Mouse (Mus musculus): ENCODE data around the gene Wfdc11. TPM values are rescaled to one million over a fixed set of nuclear protein-coding genes. Genes with fewer than 3 reads are reported as not detected.
A peak's percentile ranks its signal among the peaks of the same experiment; 100 is the strongest.
"Not testable (repeated sequence)": the region's sequence is repeated elsewhere in the genome, so short reads cannot be mapped to it uniquely, and the experiment has no call there.

The Wfdc11 gene
- not detected in 2 replicates for polyA plus RNA-seq (2016; fragmentation: Nextera tagmentation; extraction: Ambion mirVana)

DNA sequence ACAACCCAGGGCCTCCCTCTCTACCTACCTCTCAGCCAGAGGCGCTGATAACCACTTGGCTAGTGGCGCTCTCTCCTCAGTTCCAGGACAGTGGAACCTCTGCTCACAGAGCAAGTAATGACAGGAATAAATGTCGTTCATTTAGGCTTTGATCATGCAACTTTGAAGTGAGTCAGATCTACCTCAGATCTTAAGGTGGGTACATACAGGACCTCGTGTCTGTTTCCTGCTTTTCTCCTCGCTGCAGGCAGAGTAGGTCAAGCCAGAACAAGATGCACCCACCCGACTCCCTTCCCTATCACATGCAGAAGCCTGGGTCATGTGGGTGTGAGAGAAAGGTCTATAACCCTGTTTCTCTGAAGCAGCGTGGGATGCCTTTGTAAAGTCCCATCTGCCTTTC lies at the start of gene Wfdc11:
TSS of gene Wfdc11 (minus strand) at position 101 of the 400 bp plus-strand sequence.
- Histone ChIP-seq H3K27me3 (ENCODE audit: low read depth, poor library complexity, severe bottlenecking) (no peaks in the 10 kb centered on the region), H3K4me3 (no peak within 1 kb of the TSS), H3K36me3 (no peaks in the 10 kb centered on the region), H3K9me3 (replicated peaks) (no peaks in the 10 kb centered on the region), H3K4me1 (peaks cover 4% of the 10 kb centered on the region), H3K27ac (no peak within 1 kb of the TSS)
- DNase-seq (ENCODE audit: low spot score): no peak
- 81% methylated on average over 7 of the region's 7 CpGs for WGBS

GRCm38 (mm10) chr2:164723276-164723675 lies 49.4 kb upstream of the Wfdc11 start:
- Histone ChIP-seq H3K27me3 (ENCODE audit: low read depth, poor library complexity, severe bottlenecking) (no peaks in the 10 kb centered on the region), H3K36me3 (no peaks in the 10 kb centered on the region), H3K9me3 (replicated peaks) (no peaks in the 10 kb centered on the region), H3K4me1 (no peaks in the 10 kb centered on the region), H3K4me3 (no peak overlapping the region), H3K27ac (no peak overlapping the region)
- WGBS: 68% methylated on average over 4 of the region's 4 CpGs
- no peak for DNase-seq (ENCODE audit: low spot score)

GRCm38 (mm10) chr2:164716194-164716786 lies 42.4 kb upstream of the Wfdc11 start:
- H3K9me3 ChIP-seq (replicated peaks); DNase-seq (ENCODE audit: low spot score); H3K4me3 ChIP-seq; H3K4me1 ChIP-seq; H3K27me3 ChIP-seq (ENCODE audit: low read depth, poor library complexity, severe bottlenecking); H3K27ac ChIP-seq; H3K36me3 ChIP-seq: not testable (repeated sequence)
- 93% methylated on average over 23 of the region's 23 CpGs for WGBS

DNA sequence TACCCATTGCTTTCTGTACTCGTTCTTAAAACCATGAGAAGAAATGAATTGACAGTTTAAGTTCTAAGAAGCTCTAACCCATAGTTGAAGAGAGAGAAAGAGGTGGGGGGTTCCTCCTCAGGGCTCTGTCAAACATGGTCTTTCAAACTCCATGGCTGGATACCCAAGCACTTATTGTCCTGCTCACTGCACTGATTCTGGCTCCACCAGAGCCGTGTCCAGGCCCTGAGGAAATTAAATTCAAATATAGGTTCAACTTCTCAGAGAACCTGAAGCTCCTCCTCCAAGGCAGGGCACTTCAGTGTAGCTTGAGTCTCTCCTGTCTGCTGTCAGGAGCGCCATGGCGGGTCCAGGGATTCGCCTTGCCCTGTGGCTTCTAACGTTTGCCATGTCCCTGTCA lies 41.1 kb upstream of the Wfdc11 start, which contains the start of gene Spint5:
TSS of gene Spint5 (plus strand) at position 301 of the 400 bp plus-strand sequence.
- no peaks in the 10 kb centered on the region for H3K4me1 ChIP-seq
- no peaks in the 10 kb centered on the region for H3K9me3 ChIP-seq (replicated peaks)
- WGBS: 85% methylated on average over 6 of the region's 6 CpGs
- no peaks in the 10 kb centered on the region for H3K36me3 ChIP-seq
- no peaks in the 10 kb centered on the region for H3K27me3 ChIP-seq (ENCODE audit: low read depth, poor library complexity, severe bottlenecking)
- DNase-seq (ENCODE audit: low spot score): no peak
- no peak within 1 kb of the TSS for H3K27ac ChIP-seq
- H3K4me3 ChIP-seq: no peak within 1 kb of the TSS

DNA sequence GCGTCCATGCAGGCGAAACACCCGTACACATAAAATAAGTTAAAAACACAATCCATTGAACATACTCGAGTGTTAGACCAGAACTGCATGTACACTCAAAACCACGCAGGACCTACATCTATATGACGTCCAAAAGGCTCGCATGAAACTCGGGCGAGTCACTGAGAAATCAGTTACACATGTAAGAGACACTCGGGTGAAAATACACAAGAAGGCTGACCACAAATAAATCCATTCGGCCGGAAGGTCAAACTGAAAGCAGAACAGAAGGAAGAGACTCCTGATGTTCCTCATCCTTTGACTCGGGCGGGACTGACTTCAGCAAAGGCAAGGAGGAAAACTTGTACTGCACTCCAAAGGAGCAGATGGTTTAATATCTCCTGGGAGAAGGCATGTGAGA lies 32.1 kb upstream of the Wfdc11 start:
- WGBS: 94% methylated on average over 14 of the region's 14 CpGs
- Histone ChIP-seq H3K9me3 (replicated peaks) (no peaks in the 10 kb centered on the region), H3K4me1 (no peaks in the 10 kb centered on the region), H3K27ac (no peak overlapping the region), H3K4me3 (no peak overlapping the region), H3K36me3 (no peaks in the 10 kb centered on the region), H3K27me3 (ENCODE audit: low read depth, poor library complexity, severe bottlenecking) (no peaks in the 10 kb centered on the region)
- DNase-seq (ENCODE audit: low spot score): no peak

GRCm38 (mm10) chr2:164705328-164705727 lies 31.4 kb upstream of the Wfdc11 start:
- WGBS: 92% methylated on average over 6 of the region's 6 CpGs
- no peak for DNase-seq (ENCODE audit: low spot score)

GRCm38 (mm10) chr2:164704235-164704634 lies 30.3 kb upstream of the Wfdc11 start:
- WGBS: 83% methylated on average over 5 of the region's 5 CpGs
- no peaks in the 10 kb centered on the region for H3K9me3 ChIP-seq (replicated peaks)
- H3K4me1 ChIP-seq: no peaks in the 10 kb centered on the region
- no peak overlapping the region for H3K4me3 ChIP-seq
- DNase-seq (ENCODE audit: low spot score): no peak
- no peaks in the 10 kb centered on the region for H3K36me3 ChIP-seq
- H3K27ac ChIP-seq: no peak overlapping the region
- no peaks in the 10 kb centered on the region for H3K27me3 ChIP-seq (ENCODE audit: low read depth, poor library complexity, severe bottlenecking)

More at GRCm38 (mm10) chr2:164705328-164705727, 31.4 kb upstream of the Wfdc11 start:
- Histone ChIP-seq H3K4me3 (no peak overlapping the region), H3K4me1 (no peaks in the 10 kb centered on the region), H3K27me3 (ENCODE audit: low read depth, poor library complexity, severe bottlenecking) (no peaks in the 10 kb centered on the region), H3K27ac (no peak overlapping the region), H3K9me3 (replicated peaks) (no peaks in the 10 kb centered on the region), H3K36me3 (no peaks in the 10 kb centered on the region)

DNA sequence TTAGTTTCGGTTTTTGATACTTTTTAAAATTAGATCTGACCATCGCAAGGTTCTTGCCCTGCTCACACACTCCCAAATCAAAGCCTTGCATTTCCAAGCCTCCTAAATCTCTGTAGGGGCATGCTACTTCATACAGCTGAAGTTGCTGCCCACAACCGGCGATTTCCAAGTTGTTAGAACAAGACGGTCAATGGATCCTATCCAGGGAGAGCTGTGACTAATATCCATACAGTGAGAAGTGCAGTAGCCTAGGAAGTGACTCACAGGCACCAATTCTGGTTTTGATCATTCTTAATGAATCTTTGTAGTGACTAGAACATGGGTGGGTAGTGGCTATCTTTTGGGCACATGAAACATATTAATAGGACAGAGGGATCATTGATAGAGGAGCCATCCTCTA lies 27.9 kb upstream of the Wfdc11 start:
- no peak for DNase-seq (ENCODE audit: low spot score)
- Histone ChIP-seq H3K9me3 (replicated peaks) (no peaks in the 10 kb centered on the region), H3K27me3 (ENCODE audit: low read depth, poor library complexity, severe bottlenecking) (no peaks in the 10 kb centered on the region), H3K4me1 (no peaks in the 10 kb centered on the region), H3K27ac (no peak overlapping the region), H3K4me3 (no peak overlapping the region), H3K36me3 (no peaks in the 10 kb centered on the region)
- WGBS: 92% methylated on average over 5 of the region's 5 CpGs

GRCm38 (mm10) chr2:164700959-164701358 lies 27.1 kb upstream of the Wfdc11 start:
- DNase-seq (ENCODE audit: low spot score): no peak
- no peak overlapping the region for H3K27ac ChIP-seq
- no peaks in the 10 kb centered on the region for H3K4me1 ChIP-seq
- H3K27me3 ChIP-seq (ENCODE audit: low read depth, poor library complexity, severe bottlenecking): no peaks in the 10 kb centered on the region
- H3K4me3 ChIP-seq: no peak overlapping the region
- H3K36me3 ChIP-seq: no peaks in the 10 kb centered on the region
- no peaks in the 10 kb centered on the region for H3K9me3 ChIP-seq (replicated peaks)
- 79% methylated on average over 5 of the region's 5 CpGs for WGBS

- no peak for DNase-seq (ENCODE audit: low spot score)
- Histone ChIP-seq H3K36me3 (no peaks in the 10 kb centered on the region), H3K27ac (no peak within 1 kb of the TSS), H3K9me3 (replicated peaks) (no peaks in the 10 kb centered on the region), H3K4me1 (no peaks in the 10 kb centered on the region), H3K27me3 (ENCODE audit: low read depth, poor library complexity, severe bottlenecking) (no peaks in the 10 kb centered on the region), H3K4me3 (no peak within 1 kb of the TSS)
- 84% methylated on average over 4 of the region's 4 CpGs for WGBS
Observed at GRCm38 (mm10) chr2:164698201-164698600, 24.3 kb upstream of the Wfdc11 start, which contains the start of gene Spint4. Gene Spint4, plus strand, starts transcription at chr2:164698501.

DNA sequence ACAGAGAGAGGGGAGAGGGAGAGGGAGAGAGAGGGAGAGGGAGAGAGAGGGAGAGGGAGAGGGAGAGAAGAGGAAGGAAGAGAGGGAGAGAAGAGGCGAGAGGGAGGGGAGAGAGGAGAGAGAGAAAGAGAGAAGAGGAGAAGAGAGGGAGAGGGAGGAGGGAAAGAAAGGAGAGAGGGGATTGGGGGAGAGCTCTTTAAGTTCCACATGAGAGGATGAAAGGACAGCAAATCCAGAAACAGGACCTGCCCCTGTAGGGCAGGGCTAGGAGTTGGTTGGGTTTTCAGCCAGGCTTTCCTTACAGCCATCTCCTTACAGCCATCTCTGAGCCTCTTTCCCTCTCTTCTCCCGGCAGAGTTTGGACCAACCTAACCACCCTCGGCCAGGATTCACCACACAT lies 10.9 kb upstream of the Wfdc11 start, which contains the start of gene Wfdc13:
TSS of gene Wfdc13 (plus strand) at position 301 of the 400 bp plus-strand sequence.
- no peak within 1 kb of the TSS for H3K4me3 ChIP-seq
- no peak for DNase-seq (ENCODE audit: low spot score)
- H3K9me3 ChIP-seq (replicated peaks): no peaks in the 10 kb centered on the region
- no peaks in the 10 kb centered on the region for H3K27me3 ChIP-seq (ENCODE audit: low read depth, poor library complexity, severe bottlenecking)
- 76% methylated on average over 3 of the region's 3 CpGs for WGBS
- H3K4me1 ChIP-seq: 0 out of 2 replicates have a peak, but pooled peaks cover 3% of the 10 kb centered on the region
- no peaks in the 10 kb centered on the region for H3K36me3 ChIP-seq
- no peak within 1 kb of the TSS for H3K27ac ChIP-seq

GRCm38 (mm10) chr2:164679906-164680305 lies 6.0 kb upstream of the Wfdc11 start:
- no peaks in the 10 kb centered on the region for H3K36me3 ChIP-seq
- no peak overlapping the region for H3K4me3 ChIP-seq
- no peak for DNase-seq (ENCODE audit: low spot score)
- peaks cover 13% of the 10 kb centered on the region for H3K4me1 ChIP-seq
- H3K27me3 ChIP-seq (ENCODE audit: low read depth, poor library complexity, severe bottlenecking): no peaks in the 10 kb centered on the region
- WGBS: 40% methylated on average over 3 of the region's 3 CpGs
- H3K27ac ChIP-seq: no peak overlapping the region
- H3K9me3 ChIP-seq (replicated peaks): no peaks in the 10 kb centered on the region

DNA sequence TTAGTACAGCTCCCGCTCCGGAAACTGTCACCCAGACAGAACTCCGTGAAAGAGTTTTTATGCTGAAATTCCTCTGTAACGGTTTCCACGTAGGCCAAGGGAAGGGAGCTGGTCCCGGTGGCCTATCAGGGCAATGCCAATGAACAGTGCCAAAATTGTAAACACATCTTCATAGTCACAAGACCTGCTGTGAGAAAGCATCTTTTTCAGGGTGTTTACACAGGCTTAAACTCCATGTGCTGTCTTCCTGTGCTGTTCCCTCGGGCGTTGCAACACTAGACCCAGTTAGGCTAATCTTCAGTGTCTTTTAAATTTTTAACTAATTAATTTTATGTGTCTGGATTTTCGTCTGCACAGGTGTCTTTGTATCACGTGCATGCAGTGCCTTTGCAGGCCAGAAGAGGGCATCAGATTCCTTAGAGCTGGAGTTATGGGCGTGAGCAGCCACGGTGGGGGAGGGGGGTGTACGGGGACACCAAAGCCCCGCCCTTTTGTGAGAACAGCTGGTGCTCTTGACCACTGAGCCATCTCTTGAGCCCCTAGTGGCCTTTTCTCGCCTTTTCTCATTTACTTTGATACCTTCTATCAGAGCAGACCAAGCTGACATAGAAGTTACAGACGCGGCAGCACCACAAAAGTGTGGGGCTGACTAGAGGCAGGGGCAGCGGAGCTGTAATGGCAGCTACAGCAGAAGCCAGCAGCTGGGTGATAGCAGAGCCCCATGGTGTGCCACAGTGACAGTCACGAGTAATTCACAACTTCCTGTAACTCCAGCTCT lies 5.2 kb upstream of the Wfdc11 start:
- 25% methylated on average over 19 of the region's 19 CpGs for WGBS
- Histone ChIP-seq H3K4me1 (peaks cover 13% of the 10 kb centered on the region), H3K27ac (no peak overlapping the region; the same call in 1 of the 2 replicates), H3K9me3 (replicated peaks) (no peaks in the 10 kb centered on the region), H3K27me3 (ENCODE audit: low read depth, poor library complexity, severe bottlenecking) (no peaks in the 10 kb centered on the region), H3K36me3 (no peaks in the 10 kb centered on the region), H3K4me3 (peak overlapping the region; percentile 40)
- DNase-seq (ENCODE audit: low spot score): peak; percentile 85

Measured in limb, embryonic 10.5 days (tissue).